Mouse (Mus musculus): ENCODE data around the gene Myo15. TPM values are rescaled to one million over a fixed set of nuclear protein-coding genes. Genes with fewer than 3 reads are reported as not detected.
"Not testable (repeated sequence)": the region's sequence is repeated elsewhere in the genome, so short reads cannot be mapped to it uniquely, and the experiment has no call there.

Gene Myo15
- polyA plus RNA-seq (2016; fragmentation: Nextera tagmentation; extraction: Ambion mirVana), result 0.26 and 0.28 TPM in 2 replicates

DNA sequence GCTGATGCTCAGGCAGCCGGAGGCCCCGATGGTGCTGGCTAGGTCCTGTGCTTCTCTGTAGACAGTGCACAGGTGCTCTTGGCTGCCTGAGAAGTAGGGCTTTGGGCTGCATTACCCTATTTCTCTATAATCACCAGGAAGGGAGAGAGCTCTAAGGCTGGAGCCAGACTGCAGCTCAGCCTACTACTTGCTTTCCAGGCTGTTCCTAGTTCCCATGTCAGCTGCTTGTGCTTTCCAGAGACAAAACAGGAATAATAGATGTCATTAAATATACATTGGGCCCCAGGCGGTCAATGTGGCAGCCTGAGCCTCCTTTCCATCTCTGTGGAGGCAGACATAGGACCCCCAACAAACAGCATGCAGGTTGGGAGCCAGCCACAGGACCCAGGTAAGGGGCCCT lies at the start of gene Myo15:
Myo15 (plus strand) TSS at position 301 of the 400 bp plus-strand sequence.
- no peak within 1 kb of the TSS for H3K9ac ChIP-seq
- H3K4me3 ChIP-seq, result no peak within 1 kb of the TSS
- H3K36me3 ChIP-seq, result peaks cover 54% of the 10 kb centered on the region
- no peaks in the 10 kb centered on the region for H3K4me1 ChIP-seq
- H3K27ac ChIP-seq, result no peak within 1 kb of the TSS
- H3K4me2 ChIP-seq, result no peak within 1 kb of the TSS
- WGBS (ENCODE audit: insufficient replicate concordance), result 86% methylated on average over 3 of the region's 3 CpGs
- no peaks in the 10 kb centered on the region for H3K27me3 ChIP-seq (replicated peaks)
- no peak for ATAC-seq
- H3K9me3 ChIP-seq (replicated peaks), result no peaks in the 10 kb centered on the region

- H3K4me3 ChIP-seq, result no peak overlapping the region
- peaks cover 23% of the 10 kb centered on the region for H3K36me3 ChIP-seq
- H3K4me2 ChIP-seq, result no peak overlapping the region
- no peak overlapping the region for H3K27ac ChIP-seq
- no peak for ATAC-seq
- no peak overlapping the region for H3K9ac ChIP-seq
- H3K9me3 ChIP-seq (replicated peaks), result no peaks in the 10 kb centered on the region
- 61% methylated on average over 6 of the region's 6 CpGs for WGBS (ENCODE audit: insufficient replicate concordance)
- H3K27me3 ChIP-seq (replicated peaks), result no peaks in the 10 kb centered on the region
- peaks cover 18% of the 10 kb centered on the region for H3K4me1 ChIP-seq
These were observed 47.0 kb upstream of the Myo15 start for GRCm38 (mm10) chr11:60422046-60422668.

- WGBS (ENCODE audit: insufficient replicate concordance), result 73% methylated on average over 1 of the region's 1 CpGs
- Histone ChIP-seq H3K27ac (no peak overlapping the region), H3K36me3 (peaks cover 31% of the 10 kb centered on the region), H3K27me3 (replicated peaks) (no peaks in the 10 kb centered on the region), H3K9me3 (replicated peaks) (no peaks in the 10 kb centered on the region), H3K4me2 (no peak overlapping the region), H3K4me3 (no peak overlapping the region), H3K4me1 (peaks cover 17% of the 10 kb centered on the region), H3K9ac (no peak overlapping the region)
- no peak for ATAC-seq
These were observed 46.1 kb upstream of the Myo15 start for GRCm38 (mm10) chr11:60423006-60423405.

GRCm38 (mm10) chr11:60426417-60426816 lies 42.7 kb upstream of the Myo15 start:
- 68% methylated on average over 1 of the region's 1 CpGs for WGBS (ENCODE audit: insufficient replicate concordance)
- Histone ChIP-seq H3K4me3 (no peak overlapping the region), H3K9ac (no peak overlapping the region), H3K36me3 (peaks cover 53% of the 10 kb centered on the region), H3K27me3 (replicated peaks) (no peaks in the 10 kb centered on the region), H3K4me2 (no peak overlapping the region), H3K27ac (no peak overlapping the region), H3K9me3 (replicated peaks) (no peaks in the 10 kb centered on the region), H3K4me1 (peaks cover 5% of the 10 kb centered on the region; the same call in 1 of the 2 replicates)
- no peak for ATAC-seq

- Histone ChIP-seq H3K4me1 (no peaks in the 10 kb centered on the region), H3K36me3 (peaks cover 60% of the 10 kb centered on the region), H3K27ac (no peak overlapping the region), H3K4me3 (no peak overlapping the region), H3K9me3 (replicated peaks) (no peaks in the 10 kb centered on the region), H3K27me3 (replicated peaks) (no peaks in the 10 kb centered on the region), H3K4me2 (no peak overlapping the region), H3K9ac (no peak overlapping the region)
- no peak for ATAC-seq
- WGBS (ENCODE audit: insufficient replicate concordance), result 72% methylated on average over 3 of the region's 3 CpGs
These were observed 41.5 kb upstream of the Myo15 start for GRCm38 (mm10) chr11:60427628-60428027.

- ATAC-seq, result no peak
- Histone ChIP-seq H3K4me3 (no peak overlapping the region), H3K36me3 (peaks cover 81% of the 10 kb centered on the region), H3K4me1 (peaks cover 17% of the 10 kb centered on the region), H3K27ac (0 out of 2 replicates have a peak overlapping the region, but pooled peaks have one; percentile 32), H3K4me2 (no peak overlapping the region), H3K9me3 (replicated peaks) (no peaks in the 10 kb centered on the region), H3K27me3 (replicated peaks) (no peaks in the 10 kb centered on the region), H3K9ac (no peak overlapping the region)
These were observed 35.6 kb upstream of the Myo15 start for GRCm38 (mm10) chr11:60433501-60433900.

- peaks cover 85% of the 10 kb centered on the region for H3K36me3 ChIP-seq
- peak; percentile 62; the same call in 1 of the 2 replicates for ATAC-seq
These were observed 34.0 kb upstream of the Myo15 start for GRCm38 (mm10) chr11:60435133-60435532.

GRCm38 (mm10) chr11:60436618-60437017 lies 32.5 kb upstream of the Myo15 start:
- ATAC-seq, result no peak
- Histone ChIP-seq H3K9me3 (replicated peaks) (no peaks in the 10 kb centered on the region), H3K4me2 (no peak overlapping the region), H3K36me3 (peaks cover 88% of the 10 kb centered on the region), H3K4me1 (peaks cover 17% of the 10 kb centered on the region), H3K4me3 (no peak overlapping the region), H3K27me3 (replicated peaks) (no peaks in the 10 kb centered on the region), H3K9ac (no peak overlapping the region), H3K27ac (no peak overlapping the region)
- WGBS (ENCODE audit: insufficient replicate concordance), result 60% methylated on average over 3 of the region's 3 CpGs

More at GRCm38 (mm10) chr11:60435133-60435532, 34.0 kb upstream of the Myo15 start:
- H3K4me3 ChIP-seq, result no peak overlapping the region
- no peak overlapping the region for H3K9ac ChIP-seq
- no peaks in the 10 kb centered on the region for H3K27me3 ChIP-seq (replicated peaks)
- H3K4me1 ChIP-seq, result peaks cover 17% of the 10 kb centered on the region
- H3K4me2 ChIP-seq, result no peak overlapping the region
- 50% methylated on average over 1 of the region's 1 CpGs for WGBS (ENCODE audit: insufficient replicate concordance)
- H3K27ac ChIP-seq, result no peak overlapping the region
- H3K9me3 ChIP-seq (replicated peaks), result no peaks in the 10 kb centered on the region

DNA sequence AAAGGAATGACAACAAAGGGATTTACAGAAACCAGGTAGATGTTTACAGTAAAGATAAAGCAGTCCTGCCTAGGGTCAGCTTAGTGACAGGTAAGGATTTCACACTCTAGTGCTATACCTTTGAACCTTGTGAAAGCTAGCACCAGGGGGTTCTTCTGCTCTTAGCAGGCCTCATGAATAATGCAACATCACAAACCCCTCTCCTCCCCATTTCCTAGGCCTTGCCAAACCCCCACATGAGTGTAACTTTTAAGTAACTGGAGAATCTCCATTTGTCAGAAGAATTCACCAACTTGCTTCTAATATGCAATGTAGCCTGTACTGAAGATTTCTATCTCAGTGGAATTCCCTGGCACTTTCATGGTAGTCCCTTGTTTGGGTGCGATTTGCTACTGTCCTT lies 29.5 kb upstream of the Myo15 start:
- not testable (repeated sequence) for H3K4me3 ChIP-seq; H3K4me2 ChIP-seq; H3K4me1 ChIP-seq; H3K27me3 ChIP-seq (replicated peaks); ATAC-seq; H3K9ac ChIP-seq; H3K27ac ChIP-seq; H3K9me3 ChIP-seq (replicated peaks)
- WGBS (ENCODE audit: insufficient replicate concordance), result 69% methylated on average over 1 of the region's 1 CpGs
- H3K36me3 ChIP-seq, result peaks cover 87% of the 10 kb centered on the region

DNA sequence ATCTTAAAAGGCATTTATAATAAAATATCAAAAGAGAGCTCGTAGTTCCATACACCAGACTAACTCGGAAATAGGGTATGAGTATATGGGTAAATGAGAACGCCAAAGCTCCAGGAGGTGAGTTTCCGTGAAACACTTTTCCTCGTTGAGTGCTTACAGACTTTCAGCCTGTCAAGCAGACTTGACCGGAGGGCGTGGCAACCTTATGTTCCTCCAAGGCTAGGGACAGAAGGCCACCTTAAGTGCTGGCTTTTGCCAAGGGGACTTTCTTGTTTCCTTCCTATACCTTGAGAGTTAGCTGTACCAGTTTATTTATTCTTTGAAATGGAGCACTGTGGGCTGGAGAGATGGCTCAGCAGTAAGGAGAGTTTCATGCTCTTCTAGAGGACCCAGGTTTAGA lies 29.0 kb upstream of the Myo15 start:
- no peak overlapping the region for H3K4me3 ChIP-seq
- ATAC-seq, result no peak
- H3K4me2 ChIP-seq, result no peak overlapping the region
- no peaks in the 10 kb centered on the region for H3K27me3 ChIP-seq (replicated peaks)
- WGBS (ENCODE audit: insufficient replicate concordance), result 58% methylated on average over 7 of the region's 7 CpGs
- H3K36me3 ChIP-seq, result peaks cover 81% of the 10 kb centered on the region
- peaks cover 3% of the 10 kb centered on the region for H3K4me1 ChIP-seq
- H3K27ac ChIP-seq, result no peak overlapping the region
- H3K9ac ChIP-seq, result no peak overlapping the region
- no peaks in the 10 kb centered on the region for H3K9me3 ChIP-seq (replicated peaks)

DNA sequence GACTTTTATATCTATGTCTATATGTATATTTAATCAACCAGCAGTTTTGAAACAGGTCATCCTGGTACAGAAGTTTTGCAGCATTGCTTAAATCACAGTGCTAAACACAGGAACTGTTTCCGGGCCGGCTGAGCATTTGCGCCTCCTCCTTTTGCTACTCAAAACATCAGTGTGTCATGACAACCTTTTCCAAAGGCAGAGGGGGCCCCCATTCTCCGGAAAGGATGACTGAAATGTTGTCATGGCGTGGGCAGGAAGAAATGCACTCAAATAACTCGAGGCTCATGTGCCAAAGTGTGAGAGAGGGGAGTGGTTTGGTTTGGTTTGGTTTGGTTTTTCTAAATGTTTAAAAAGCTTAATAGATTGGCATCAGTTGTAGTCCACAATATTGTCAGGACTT lies 26.2 kb upstream of the Myo15 start:
- Histone ChIP-seq H3K36me3 (peaks cover 55% of the 10 kb centered on the region), H3K27ac (no peak overlapping the region), H3K4me2 (no peak overlapping the region), H3K4me1 (no peaks in the 10 kb centered on the region), H3K9ac (no peak overlapping the region), H3K4me3 (no peak overlapping the region), H3K27me3 (replicated peaks) (no peaks in the 10 kb centered on the region), H3K9me3 (replicated peaks) (no peaks in the 10 kb centered on the region)
- no peak for ATAC-seq
- WGBS (ENCODE audit: insufficient replicate concordance), result 81% methylated on average over 6 of the region's 6 CpGs

DNA sequence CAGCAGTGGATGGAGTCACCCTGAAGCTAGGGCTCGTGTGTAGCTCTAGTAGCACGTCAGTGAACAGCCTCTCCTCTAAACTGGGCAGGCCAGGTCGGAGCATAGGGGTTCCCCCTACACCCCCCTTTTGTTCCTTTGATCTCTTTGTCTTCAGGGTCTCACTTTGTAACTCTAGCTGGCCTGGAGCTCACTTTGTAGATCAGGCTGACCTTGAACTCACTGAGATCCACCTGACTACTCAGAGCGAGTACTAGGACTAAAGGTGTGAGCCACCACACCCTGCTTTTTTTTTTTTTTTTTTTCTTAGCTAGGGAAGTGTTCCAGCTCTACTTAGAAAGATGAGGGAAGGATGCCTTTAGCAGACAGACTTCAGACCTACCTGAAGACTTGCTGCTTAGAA lies 25.1 kb upstream of the Myo15 start:
- no peak for ATAC-seq
- Histone ChIP-seq H3K9me3 (replicated peaks) (no peaks in the 10 kb centered on the region), H3K4me1 (no peaks in the 10 kb centered on the region), H3K27me3 (replicated peaks) (no peaks in the 10 kb centered on the region), H3K4me2 (no peak overlapping the region), H3K27ac (no peak overlapping the region), H3K9ac (no peak overlapping the region), H3K36me3 (peaks cover 44% of the 10 kb centered on the region), H3K4me3 (no peak overlapping the region)
- WGBS (ENCODE audit: insufficient replicate concordance), result 80% methylated on average over 4 of the region's 4 CpGs
